Comparison of ENCODE assay signal across 29 mouse cellular contexts in the genomic region with DNA sequence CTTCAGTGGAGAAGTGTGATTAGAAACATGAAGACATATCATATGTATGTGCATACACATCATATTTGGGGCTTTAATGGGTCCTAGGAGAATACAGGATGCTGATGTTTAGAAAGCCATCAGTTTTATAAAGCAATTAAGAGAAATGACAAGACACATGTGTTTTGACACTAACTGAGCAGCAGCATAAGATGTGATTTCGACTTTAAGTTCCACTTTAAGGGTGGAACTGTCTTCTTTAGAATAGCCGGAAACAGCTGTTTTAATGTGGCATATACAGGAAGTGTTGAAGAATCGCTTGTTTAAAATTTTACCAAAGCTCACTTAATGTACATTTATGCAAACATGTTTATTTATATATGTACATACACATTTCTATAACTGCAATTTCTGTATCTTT. TPM values are rescaled to one million over a fixed set of nuclear protein-coding genes. Genes with fewer than 3 reads are reported as not detected.
DNase-seq lines count a peak whose midpoint lies in the region; ATAC-seq and TF ChIP-seq lines count a peak whose summit lies in the region.
"Had no signal": no experiment of that assay in that cellular context is flagged by ENCODE, and none has a peak within 500 bp of the region (broad histone marks: within the 10 kb centered on the region; RNA-seq: fewer than 3 reads in every experiment).

No protein-coding gene starts in this region.

- no peak overlapping the region for H3K9ac ChIP-seq in lung, embryonic 14.5 days
- H3K9ac ChIP-seq: heart, embryonic 15.5 days; hindbrain, embryonic 14.5 days; limb, embryonic 13.5 days; midbrain, embryonic 12.5 days had no signal

- 49% methylated on average over 3 of the region's 3 CpGs for WGBS in lung, embryonic 14.5 days

- DNase-seq in lung, embryonic 14.5 days: peak; percentile 30
- DNase-seq in lung, postnatal 36 days: no peak
- peak; percentile 51 for DNase-seq in 416B (ENCODE audit: low read depth)
- peak; percentile 68 for DNase-seq in induced T-regulatory cell, adult 2 months (ENCODE audit: low read depth)
- DNase-seq in kidney, postnatal 25 days: no peak
- no peak for DNase-seq in kidney, adult 8-10 months
- DNase-seq in heart, postnatal 36 days: no peak
- DNase-seq: adrenal gland, postnatal 14 days; cerebellum, adult 18-20 months; cerebellum, postnatal 10 days; gastrocnemius, postnatal 14 days; heart, postnatal 4 days; kidney, adult 9 months; kidney, postnatal 14 days; lung, postnatal 10 days; thymus, postnatal 36 days had no signal

- H3K9me3 ChIP-seq in lung, embryonic 14.5 days (ENCODE audit: low read depth, low read length): no peaks in the 10 kb centered on the region
- H3K9me3 ChIP-seq: heart, embryonic 10.5 days; heart, embryonic 15.5 days; limb, embryonic 13.5 days; megakaryocyte, embryonic 14.5 days; midbrain, embryonic 12.5 days had no signal

- H3K4me2 ChIP-seq in lung, embryonic 14.5 days: no peak overlapping the region
- H3K4me2 ChIP-seq: heart, embryonic 15.5 days; hindbrain, embryonic 14.5 days; limb, embryonic 13.5 days; liver, embryonic 11.5 days; midbrain, embryonic 12.5 days had no signal

- H3K36me3 ChIP-seq in lung, embryonic 14.5 days (ENCODE audit: insufficient read depth): no peaks in the 10 kb centered on the region
- H3K36me3 ChIP-seq: heart, embryonic 10.5 days; heart, embryonic 15.5 days; limb, embryonic 13.5 days; midbrain, embryonic 12.5 days had no signal

- intact Hi-C loops in heart, postnatal 36 days (cut with DNase I): no loop called here

- H3K27me3 ChIP-seq in lung, embryonic 14.5 days (ENCODE audit: insufficient read depth, low read length): no peaks in the 10 kb centered on the region
- H3K27me3 ChIP-seq: heart, embryonic 15.5 days; limb, embryonic 13.5 days; midbrain, embryonic 12.5 days; Patski had no signal

- H3K4me1 ChIP-seq in lung, embryonic 14.5 days (ENCODE audit: insufficient read depth): 0 out of 2 replicates have a peak, but pooled peaks cover 4% of the 10 kb centered on the region
- H3K4me1 ChIP-seq: heart, embryonic 15.5 days; limb, embryonic 13.5 days; midbrain, embryonic 12.5 days had no signal

- H3K4me3 ChIP-seq in lung, embryonic 14.5 days (ENCODE audit: low read depth, low read length): no peak overlapping the region
- H3K4me3 ChIP-seq: erythroblast, embryonic 14.5 days; heart, embryonic 10.5 days; heart, embryonic 15.5 days; limb, embryonic 13.5 days; megakaryocyte, embryonic 14.5 days; midbrain, embryonic 12.5 days had no signal

- ATAC-seq in lung, embryonic 14.5 days (ENCODE audit: insufficient read depth): no peak
- ATAC-seq in CD4-positive, CD25-positive, alpha-beta regulatory T cell, adult 4 months: peak; percentile 64
- ATAC-seq: forebrain, embryonic 16.5 days; Patski had no signal

- TF ChIP-seq CTCF in lung, embryonic 14.5 days (IDR thresholded peaks at IDR 0.05; ENCODE audit: low read depth): no peak

- H3K27ac ChIP-seq in lung, embryonic 14.5 days (ENCODE audit: low read depth): no peak overlapping the region
- H3K27ac ChIP-seq: heart, embryonic 10.5 days; heart, embryonic 15.5 days; hindbrain, embryonic 14.5 days; limb, embryonic 13.5 days; midbrain, embryonic 12.5 days had no signal

RNA-seq across cellular contexts. Expression of gene Gm9887, which starts 41.0 kb away (rescaled TPM):
- polyA plus RNA-seq in lung, embryonic 14.5 days (2014; fragmentation: Nextera tagmentation; extraction: Ambion mirVana): 2.0 and 2.2 TPM in 2 replicates
- under 1 TPM in 1 of 2 experiments, not detected in 1; 0.54 TPM for polyA plus RNA-seq in CD4-positive, CD25-positive, alpha-beta regulatory T cell, adult 4 months (2017; shearing (Covaris generic))
- total RNA-seq in heart, postnatal 36 days (2021): not detected
- total RNA-seq: layer of hippocampus, adult 18-20 months; midbrain, postnatal 0 days had no signal

RNA-seq across cellular contexts. Expression of gene Arf6, which starts 41.4 kb away (rescaled TPM):
- 59.9 and 61.8 TPM in 2 replicates for polyA plus RNA-seq in lung, embryonic 14.5 days (2014; fragmentation: Nextera tagmentation; extraction: Ambion mirVana)
- 10 to 100 TPM; 27.8 to 79.0 TPM for polyA plus RNA-seq in CD4-positive, CD25-positive, alpha-beta regulatory T cell, adult 4 months (2017; shearing (Covaris generic))
- total RNA-seq in heart, postnatal 36 days (2021): 10 to 100 TPM; 37.2 to 39.8 TPM

RNA-seq across cellular contexts. Expression of gene Nemf, which starts 56.3 kb away (rescaled TPM):
- polyA plus RNA-seq in lung, embryonic 14.5 days (2014; fragmentation: Nextera tagmentation; extraction: Ambion mirVana): 79.3 and 84.8 TPM in 2 replicates
- 100 to 1,000 TPM; 163 to 169 TPM for polyA plus RNA-seq in CD4-positive, CD25-positive, alpha-beta regulatory T cell, adult 4 months (2017; shearing (Covaris generic))
- total RNA-seq in heart, postnatal 36 days (2021): 10 to 100 TPM; 22.3 to 24.1 TPM

Comparison
In these comparisons a context has a peak if more than half of its experiments do, and no peak if none do; other contexts are left out.
1. DNase-seq: peak in lung, embryonic 14.5 days (single experiment), 416B (single experiment) and induced T-regulatory cell, adult 2 months (single experiment); none in lung, postnatal 36 days (single experiment), kidney, postnatal 25 days (0 of 2), kidney, adult 8-10 months (0 of 2) and heart, postnatal 36 days (0 of 2).